Mouse (Mus musculus) liver, adult 2 months (tissue): ENCODE results near the gene Rsph14.

Experiments
- CTCF ChIP-seq: fragments of 200-500 bp; IDR thresholded peaks from 2 replicates; pipeline ENCODE4 v1.5.1; 2011; ENCODE audit warnings: low read depth, low read length, control low read depth
- POLR2A ChIP-seq: fragments of 200-500 bp; IDR thresholded peaks from 2 replicates; pipeline ENCODE4 v1.6.1; 2011; ENCODE audit warnings: low read length, control low read depth; ENCODE audit not compliant: insufficient read depth; ENCODE audit errors: extremely low read depth

DNA sequence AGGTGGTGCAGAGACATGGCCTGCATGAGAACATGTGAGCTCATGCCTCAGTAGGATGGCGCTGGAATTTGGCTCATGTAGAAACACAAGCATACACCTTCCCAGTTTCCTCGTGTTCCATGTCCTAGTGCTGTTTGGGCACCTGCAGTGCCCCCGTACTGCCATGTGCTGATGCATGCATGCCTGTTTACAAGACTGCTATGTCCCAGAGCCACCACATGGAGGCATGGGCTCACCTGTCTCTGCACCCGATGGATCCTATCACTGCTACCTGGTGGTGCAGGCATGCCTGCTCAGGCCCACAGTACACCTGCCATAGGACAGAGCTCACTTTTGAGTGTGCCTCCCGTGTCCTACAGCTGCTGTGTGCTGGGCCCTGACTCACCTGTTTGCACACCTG, 94.0 kb downstream of the Rsph14 start:
- no peak for TF ChIP-seq POLR2A
- 0 out of 2 replicates have a peak, but pooled peaks have one; percentile 10 for TF ChIP-seq CTCF
